Mouse (Mus musculus) regulatory T cell (primary cell): Measurements from ENCODE around the gene Kri1.
"Not testable (repeated sequence)": the region's sequence is repeated elsewhere in the genome, so short reads cannot be mapped to it uniquely, and the experiment has no call there.

Experiments
- in situ Hi-C: fragments of 300-600 bp; cut with MboI, MseI; formaldehyde crosslinking; loops from one replicate; pipeline ENCODE4 v1.15.1; 2025; ENCODE audit warnings: high pct_unique_total_duplicates

Gene Kri1

GRCm38 (mm10) chr9:21275013-21275710 is 12.6 kb downstream of the Kri1 start:
- in situ Hi-C loops = no loop called here

GRCm38 (mm10) chr9:21274336-21274735 is 13.4 kb downstream of the Kri1 start:
- in situ Hi-C loops = no loop called here

GRCm38 (mm10) chr9:21273520-21274228 is 14.1 kb downstream of the Kri1 start:
- in situ Hi-C loops = no loop called here

GRCm38 (mm10) chr9:21273094-21273493 is 14.7 kb downstream of the Kri1 start:
- in situ Hi-C loops = no loop called here

GRCm38 (mm10) chr9:21272391-21272790 is 15.4 kb downstream of the Kri1 start:
- in situ Hi-C loops = no loop called here

GRCm38 (mm10) chr9:21269590-21269989 is 18.2 kb downstream of the Kri1 start:
- in situ Hi-C loops = not testable (repeated sequence)

GRCm38 (mm10) chr9:21268305-21268704 is 19.5 kb downstream of the Kri1 start:
- in situ Hi-C loops = no loop called here

- in situ Hi-C loops = no loop called here
Observed at GRCm38 (mm10) chr9:21266889-21267288, 20.9 kb downstream of the Kri1 start.

GRCm38 (mm10) chr9:21265611-21266010 is 22.2 kb downstream of the Kri1 start:
- in situ Hi-C loops = no loop called here

- in situ Hi-C loops = no loop called here
Observed at GRCm38 (mm10) chr9:21265000-21265561, 22.7 kb downstream of the Kri1 start, which contains the start of gene Atg4d. TSS of gene Atg4d (plus strand) at chr9:21265293.

GRCm38 (mm10) chr9:21264272-21264999 is 23.3 kb downstream of the Kri1 start:
- in situ Hi-C loops = no loop called here

- in situ Hi-C loops = no loop called here
Observed at GRCm38 (mm10) chr9:21261831-21262230, 25.9 kb downstream of the Kri1 start.

- in situ Hi-C loops = no loop called here
Observed at GRCm38 (mm10) chr9:21260491-21261040, 27.2 kb downstream of the Kri1 start.

- in situ Hi-C loops = not testable (repeated sequence)
Observed at GRCm38 (mm10) chr9:21256349-21256748, 31.4 kb downstream of the Kri1 start.

- in situ Hi-C loops = loop anchor here (5.0 kb wide), 1 partner anchor 98 kb away; no protein-coding TSS in a partner anchor
Observed at GRCm38 (mm10) chr9:21254690-21255089, 33.1 kb downstream of the Kri1 start.

GRCm38 (mm10) chr9:21251116-21251735 is 36.5 kb downstream of the Kri1 start:
- in situ Hi-C loops = loop anchor here (5.0 kb wide), 1 partner anchor 101 kb away; no protein-coding TSS in a partner anchor

- in situ Hi-C loops = loop anchor here (5.0 kb wide), 1 partner anchor 102 kb away; no protein-coding TSS in a partner anchor
Observed at GRCm38 (mm10) chr9:21250509-21250908, 37.3 kb downstream of the Kri1 start.

- in situ Hi-C loops = loop anchor here (5.0 kb wide), 1 partner anchor 102 kb away; no protein-coding TSS in a partner anchor
Observed at GRCm38 (mm10) chr9:21249629-21250508, 37.9 kb downstream of the Kri1 start.

- in situ Hi-C loops = no loop called here
Observed at GRCm38 (mm10) chr9:21248326-21248725, 39.4 kb downstream of the Kri1 start, which contains the start of gene S1pr5. TSS of gene S1pr5 (minus strand) at chr9:21248443.

GRCm38 (mm10) chr9:21246342-21246741 is 41.4 kb downstream of the Kri1 start:
- in situ Hi-C loops = no loop called here
